Mouse (Mus musculus): Measurements from ENCODE around the gene Gzmk. TPM values are rescaled to one million over a fixed set of nuclear protein-coding genes. Genes with fewer than 3 reads are reported as not detected.
"Not testable (repeated sequence)": the region's sequence is repeated elsewhere in the genome, so short reads cannot be mapped to it uniquely, and the experiment has no call there.

Gzmk gene
- polyA plus RNA-seq, 1 experiment from 2014 or later = not detected

DNA sequence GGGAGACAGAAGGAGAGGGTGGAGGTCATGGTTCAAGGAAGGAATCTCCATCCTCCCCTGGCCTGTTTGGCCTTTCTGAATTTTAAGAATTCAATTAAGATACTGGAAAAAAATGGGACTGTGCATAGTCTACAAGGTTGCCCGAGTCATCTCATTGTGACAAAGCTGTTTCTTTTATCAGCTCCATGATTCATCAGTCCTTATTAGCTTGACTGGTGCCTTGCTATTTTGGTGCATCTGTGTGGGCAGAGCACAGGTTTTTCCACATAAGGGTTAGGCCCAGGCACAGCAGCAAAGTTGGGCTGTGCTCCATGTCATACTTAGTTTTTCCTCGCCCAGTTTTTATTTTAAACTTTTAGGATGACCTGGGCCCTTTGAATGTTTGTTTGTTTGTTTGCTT, 31.1 kb upstream of the Gzmk start:
- ATAC-seq (replicated peaks; ENCODE audit: low FRiP score) = no peak
- no peak overlapping the region for H3K4me2 ChIP-seq (ENCODE audit: low read depth, low read length, severe bottlenecking)

DNA sequence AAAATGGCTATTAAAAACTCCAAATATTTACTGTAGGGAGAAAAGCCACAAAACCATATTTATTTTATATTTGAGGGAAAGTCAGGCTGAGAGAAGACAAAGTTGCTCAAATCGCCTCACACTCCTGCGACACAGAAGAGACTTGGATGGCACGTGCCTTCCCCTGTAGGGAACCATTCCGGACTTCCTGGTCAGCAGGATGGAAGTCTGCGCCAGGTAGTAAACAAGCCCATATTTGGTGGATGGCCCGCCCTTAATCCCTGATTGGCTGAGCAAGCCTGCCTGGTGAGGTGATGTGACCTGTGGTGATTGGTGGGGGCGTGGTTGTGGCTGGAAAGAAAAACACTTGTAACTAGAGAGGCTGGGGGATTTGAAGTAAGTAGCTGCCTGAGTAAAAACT, 26.9 kb upstream of the Gzmk start:
- not testable (repeated sequence) for DNase-seq (ENCODE audit: low spot score); H3K4me1 ChIP-seq (replicated peaks; ENCODE audit: control insufficient read depth, insufficient read depth, low read length); H3K27ac ChIP-seq (ENCODE audit: low read depth, low read length); H3K4me2 ChIP-seq (ENCODE audit: low read depth, low read length, severe bottlenecking); ATAC-seq (replicated peaks; ENCODE audit: low FRiP score); H3K27me3 ChIP-seq (ENCODE audit: control insufficient read depth, insufficient read depth, low read length); H3K9ac ChIP-seq (ENCODE audit: low read length); H3K4me3 ChIP-seq (ENCODE audit: low read depth, low read length); H3K9me3 ChIP-seq (ENCODE audit: control insufficient read depth, low read length); H3K36me3 ChIP-seq (ENCODE audit: control insufficient read depth, insufficient read depth, low read length)
- 88% methylated on average over 7 of the region's 7 CpGs for whole genome bisulfite sequencing

More for the DNA sequence above, 31.1 kb upstream of the Gzmk start:
- no peaks in the 10 kb centered on the region for H3K36me3 ChIP-seq (ENCODE audit: control insufficient read depth, insufficient read depth, low read length)
- DNase-seq (ENCODE audit: low spot score) = no peak
- H3K9ac ChIP-seq (ENCODE audit: low read length) = no peak overlapping the region
- H3K4me1 ChIP-seq (replicated peaks; ENCODE audit: control insufficient read depth, insufficient read depth, low read length) = no peaks in the 10 kb centered on the region
- H3K27ac ChIP-seq (ENCODE audit: low read depth, low read length) = no peak overlapping the region
- no peaks in the 10 kb centered on the region for H3K27me3 ChIP-seq (ENCODE audit: control insufficient read depth, insufficient read depth, low read length)
- WGBS = 92% methylated on average over 2 of the region's 2 CpGs
- H3K9me3 ChIP-seq (ENCODE audit: control insufficient read depth, low read length) = no peaks in the 10 kb centered on the region
- no peak overlapping the region for H3K4me3 ChIP-seq (ENCODE audit: low read depth, low read length)

DNA sequence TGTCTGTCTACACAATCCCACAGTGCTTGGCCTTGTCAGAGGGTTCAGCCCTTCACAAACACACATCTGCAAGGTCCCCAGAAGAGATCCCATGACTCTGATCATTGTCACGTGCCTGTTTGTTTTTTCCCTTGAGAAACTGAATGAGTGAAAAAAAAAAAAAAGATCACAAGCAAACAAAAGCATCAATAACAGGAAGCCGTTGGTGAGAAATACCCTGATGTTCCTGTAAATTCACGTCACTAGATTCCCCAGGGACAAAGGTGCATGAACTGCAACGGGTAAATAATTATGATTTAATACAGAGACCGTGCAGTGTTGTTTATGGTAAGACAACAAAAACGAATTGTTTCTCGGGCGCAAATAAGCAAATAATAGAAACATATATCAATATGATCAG, 19.3 kb upstream of the Gzmk start:
- H3K4me1 ChIP-seq (replicated peaks; ENCODE audit: control insufficient read depth, insufficient read depth, low read length) = no peaks in the 10 kb centered on the region
- ATAC-seq (replicated peaks; ENCODE audit: low FRiP score) = no peak

DNA sequence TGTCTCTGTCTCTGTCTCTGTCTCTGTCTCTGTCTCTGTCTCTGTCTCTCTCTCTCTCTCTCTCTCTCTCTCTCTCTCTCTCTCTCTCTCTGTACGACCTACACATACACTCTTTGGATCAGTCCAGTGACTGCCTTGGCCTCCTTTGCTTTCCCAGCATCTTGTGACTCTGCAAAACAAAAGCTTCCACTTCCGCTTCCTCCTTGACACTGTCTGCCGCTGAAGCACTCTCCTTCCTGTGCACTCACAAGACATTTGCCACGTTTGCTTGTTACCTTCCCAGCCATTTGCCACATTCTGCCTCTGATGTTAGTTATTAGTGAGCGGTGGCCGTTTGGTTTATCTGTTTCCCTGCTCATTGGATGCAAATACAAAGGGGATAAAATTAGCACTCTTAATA, 16.4 kb upstream of the Gzmk start:
- Histone ChIP-seq H3K4me3 (ENCODE audit: low read depth, low read length) (no peak overlapping the region), H3K27me3 (ENCODE audit: control insufficient read depth, insufficient read depth, low read length) (no peaks in the 10 kb centered on the region), H3K36me3 (ENCODE audit: control insufficient read depth, insufficient read depth, low read length) (no peaks in the 10 kb centered on the region), H3K27ac (ENCODE audit: low read depth, low read length) (no peak overlapping the region), H3K9me3 (ENCODE audit: control insufficient read depth, low read length) (no peaks in the 10 kb centered on the region), H3K4me1 (replicated peaks; ENCODE audit: control insufficient read depth, insufficient read depth, low read length) (no peaks in the 10 kb centered on the region), H3K9ac (ENCODE audit: low read length) (no peak overlapping the region), H3K4me2 (ENCODE audit: low read depth, low read length, severe bottlenecking) (no peak overlapping the region)
- no peak for ATAC-seq (replicated peaks; ENCODE audit: low FRiP score)
- WGBS = 57% methylated on average over 6 of the region's 6 CpGs
- DNase-seq (ENCODE audit: low spot score) = no peak

More for the DNA sequence above, 19.3 kb upstream of the Gzmk start:
- no peaks in the 10 kb centered on the region for H3K27me3 ChIP-seq (ENCODE audit: control insufficient read depth, insufficient read depth, low read length)
- H3K27ac ChIP-seq (ENCODE audit: low read depth, low read length) = no peak overlapping the region
- no peak overlapping the region for H3K4me3 ChIP-seq (ENCODE audit: low read depth, low read length)
- H3K4me2 ChIP-seq (ENCODE audit: low read depth, low read length, severe bottlenecking) = no peak overlapping the region
- DNase-seq (ENCODE audit: low spot score) = no peak
- no peaks in the 10 kb centered on the region for H3K36me3 ChIP-seq (ENCODE audit: control insufficient read depth, insufficient read depth, low read length)
- no peak overlapping the region for H3K9ac ChIP-seq (ENCODE audit: low read length)
- WGBS = 85% methylated on average over 8 of the region's 8 CpGs
- no peaks in the 10 kb centered on the region for H3K9me3 ChIP-seq (ENCODE audit: control insufficient read depth, low read length)

DNA sequence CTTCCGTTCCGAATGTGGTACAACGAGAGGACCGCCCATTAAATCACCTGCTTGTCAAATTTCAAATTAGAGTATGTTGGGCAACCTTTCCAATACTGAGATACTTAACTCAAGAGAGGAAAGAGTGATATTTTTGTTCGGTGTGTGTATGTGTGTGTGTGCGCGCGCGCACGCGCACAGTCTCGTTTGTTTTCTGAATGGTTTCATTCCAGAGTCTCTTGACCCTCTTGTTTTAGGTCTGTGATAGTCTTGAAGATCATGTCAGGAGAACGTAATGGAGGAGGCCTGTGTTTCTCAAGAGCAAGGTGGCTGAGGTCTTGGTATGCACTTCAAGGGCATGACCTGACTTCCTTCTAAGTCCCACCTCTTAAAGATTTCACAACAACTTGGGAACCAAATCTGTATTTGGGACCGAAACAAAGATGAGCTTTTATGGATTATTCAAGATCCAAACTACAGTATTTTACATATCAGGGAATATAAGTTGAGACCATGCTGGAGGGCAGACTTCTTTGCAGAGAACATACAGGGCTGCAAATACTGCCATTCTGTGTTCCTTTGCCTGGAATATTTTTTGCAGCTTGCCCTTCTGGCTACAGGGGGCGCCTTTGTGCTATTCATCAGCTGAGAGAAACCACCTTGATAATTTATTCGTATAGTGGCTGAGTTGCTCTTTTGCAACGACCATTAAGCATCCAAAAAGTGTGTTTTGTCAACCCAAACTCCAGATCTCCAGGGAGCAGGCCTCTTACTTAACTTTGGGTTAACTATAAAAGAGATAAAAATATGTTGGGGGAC, 2.2 kb upstream of the Gzmk start:
- Histone ChIP-seq H3K9ac (ENCODE audit: low read length) (no peak overlapping the region), H3K36me3 (ENCODE audit: control insufficient read depth, insufficient read depth, low read length) (no peaks in the 10 kb centered on the region), H3K27ac (ENCODE audit: low read depth, low read length) (no peak overlapping the region), H3K4me3 (ENCODE audit: low read depth, low read length) (no peak overlapping the region), H3K4me1 (replicated peaks; ENCODE audit: control insufficient read depth, insufficient read depth, low read length) (no peaks in the 10 kb centered on the region), H3K4me2 (ENCODE audit: low read depth, low read length, severe bottlenecking) (no peak overlapping the region), H3K27me3 (ENCODE audit: control insufficient read depth, insufficient read depth, low read length) (no peaks in the 10 kb centered on the region), H3K9me3 (ENCODE audit: control insufficient read depth, low read length) (no peaks in the 10 kb centered on the region)
- WGBS = 88% methylated on average over 17 of the region's 17 CpGs
- ATAC-seq (replicated peaks; ENCODE audit: low FRiP score) = no peak
- no peak for DNase-seq (ENCODE audit: low spot score)

DNA sequence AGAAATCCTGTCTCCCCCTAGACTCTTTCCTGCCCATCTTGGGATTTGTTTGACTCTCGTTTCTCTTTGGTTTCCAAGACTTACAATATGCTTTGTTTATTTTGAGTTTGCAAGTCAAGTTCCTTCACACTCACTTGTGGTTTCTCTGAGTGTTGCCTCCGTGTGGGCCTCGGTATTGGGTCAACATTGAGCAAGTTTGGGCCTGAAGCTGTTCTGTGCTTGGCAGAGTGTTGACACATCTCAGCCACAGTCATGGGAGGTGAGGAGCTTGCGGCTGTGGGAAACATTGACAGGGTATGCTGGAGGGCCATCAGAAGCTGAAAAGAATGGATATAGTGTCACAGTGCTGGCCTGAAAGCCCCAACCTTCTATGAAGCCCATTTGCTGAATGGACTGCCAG, 1.4 kb upstream of the Gzmk start:
- WGBS = 89% methylated on average over 4 of the region's 4 CpGs
- ATAC-seq (replicated peaks; ENCODE audit: low FRiP score) (no peak), DNase-seq (ENCODE audit: low spot score) (no peak)
- Histone ChIP-seq H3K9ac (ENCODE audit: low read length) (no peak overlapping the region), H3K4me2 (ENCODE audit: low read depth, low read length, severe bottlenecking) (no peak overlapping the region), H3K4me3 (ENCODE audit: low read depth, low read length) (no peak overlapping the region), H3K4me1 (replicated peaks; ENCODE audit: control insufficient read depth, insufficient read depth, low read length) (no peaks in the 10 kb centered on the region), H3K9me3 (ENCODE audit: control insufficient read depth, low read length) (no peaks in the 10 kb centered on the region), H3K36me3 (ENCODE audit: control insufficient read depth, insufficient read depth, low read length) (no peaks in the 10 kb centered on the region), H3K27me3 (ENCODE audit: control insufficient read depth, insufficient read depth, low read length) (no peaks in the 10 kb centered on the region), H3K27ac (ENCODE audit: low read depth, low read length) (no peak overlapping the region)

DNA sequence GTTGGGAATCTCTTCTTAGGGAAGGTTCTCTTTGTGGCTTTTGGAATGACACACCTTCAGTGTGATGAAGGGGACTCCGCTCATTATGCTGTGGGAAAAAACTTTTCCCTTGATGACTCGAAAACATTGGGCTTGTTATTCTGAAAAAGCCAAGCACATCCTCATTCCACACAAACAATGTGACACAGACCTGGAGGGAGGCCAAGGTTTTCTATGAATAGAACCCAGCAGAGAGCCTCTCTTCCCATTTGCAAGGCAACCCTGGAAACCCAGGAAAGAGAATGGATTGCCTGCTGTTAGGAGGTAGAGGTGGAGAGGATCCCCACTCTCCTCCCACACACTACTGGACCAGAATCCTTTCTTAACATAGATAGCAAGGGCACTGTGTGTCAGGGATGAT, 1.6 kb downstream of the Gzmk start:
- Histone ChIP-seq H3K27me3 (ENCODE audit: control insufficient read depth, insufficient read depth, low read length) (no peaks in the 10 kb centered on the region), H3K4me2 (ENCODE audit: low read depth, low read length, severe bottlenecking) (0 out of 2 replicates have a peak overlapping the region, but pooled peaks have one; percentile 2), H3K4me1 (replicated peaks; ENCODE audit: control insufficient read depth, insufficient read depth, low read length) (no peaks in the 10 kb centered on the region), H3K36me3 (ENCODE audit: control insufficient read depth, insufficient read depth, low read length) (no peaks in the 10 kb centered on the region), H3K4me3 (ENCODE audit: low read depth, low read length) (no peak overlapping the region), H3K9me3 (ENCODE audit: control insufficient read depth, low read length) (no peaks in the 10 kb centered on the region), H3K27ac (ENCODE audit: low read depth, low read length) (no peak overlapping the region), H3K9ac (ENCODE audit: low read length) (no peak overlapping the region)
- 11% methylated on average over 2 of the region's 2 CpGs for WGBS
- DNase-seq (ENCODE audit: low spot score) = no peak
- ATAC-seq (replicated peaks; ENCODE audit: low FRiP score) = peak; percentile 43

DNA sequence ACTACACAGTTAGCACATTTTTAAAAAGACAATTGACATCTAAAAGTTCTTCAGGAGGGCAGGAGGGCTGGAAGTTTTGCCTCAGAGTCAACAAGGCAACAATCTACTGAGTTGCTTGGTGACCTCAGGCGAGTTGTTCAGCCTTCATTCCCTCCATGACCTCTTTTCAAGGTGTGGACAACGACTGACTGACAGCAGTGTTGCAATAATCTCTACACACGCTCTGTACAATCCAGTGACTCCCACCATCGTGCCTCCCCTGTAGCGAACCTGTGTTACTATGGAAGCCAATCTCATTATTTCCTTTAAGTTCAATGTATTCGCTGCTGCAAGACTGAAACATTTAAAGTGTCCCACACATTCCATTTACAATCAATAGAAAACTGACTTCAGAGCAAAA, 3.9 kb downstream of the Gzmk start:
- Histone ChIP-seq H3K9ac (ENCODE audit: low read length) (no peak overlapping the region), H3K4me3 (ENCODE audit: low read depth, low read length) (no peak overlapping the region), H3K36me3 (ENCODE audit: control insufficient read depth, insufficient read depth, low read length) (no peaks in the 10 kb centered on the region), H3K4me1 (replicated peaks; ENCODE audit: control insufficient read depth, insufficient read depth, low read length) (no peaks in the 10 kb centered on the region), H3K27me3 (ENCODE audit: control insufficient read depth, insufficient read depth, low read length) (no peaks in the 10 kb centered on the region), H3K9me3 (ENCODE audit: control insufficient read depth, low read length) (no peaks in the 10 kb centered on the region), H3K4me2 (ENCODE audit: low read depth, low read length, severe bottlenecking) (no peak overlapping the region), H3K27ac (ENCODE audit: low read depth, low read length) (no peak overlapping the region)
- 78% methylated on average over 6 of the region's 6 CpGs for WGBS
- DNase-seq (ENCODE audit: low spot score) (no peak), ATAC-seq (replicated peaks; ENCODE audit: low FRiP score) (no peak)

DNA sequence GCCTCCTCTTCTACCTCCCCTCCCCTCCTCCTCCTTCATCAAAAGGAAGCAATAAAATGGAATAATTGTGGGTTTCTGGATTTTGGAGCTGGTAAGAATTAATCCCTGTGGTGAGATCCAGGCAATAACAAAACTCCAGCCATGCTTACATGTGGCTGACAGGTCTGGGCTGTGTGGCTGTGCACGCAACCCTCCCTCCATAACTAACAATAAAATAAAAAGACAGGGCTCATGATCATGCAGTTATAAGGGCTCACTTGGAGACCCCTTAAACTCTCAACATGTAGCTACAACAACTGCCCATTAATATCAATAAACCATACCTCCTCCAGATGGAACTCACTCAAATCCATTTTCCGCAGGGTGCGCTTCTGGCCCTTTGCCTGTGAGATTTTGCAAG, 11.8 kb downstream of the Gzmk start:
- Histone ChIP-seq H3K27ac (ENCODE audit: low read depth, low read length) (no peak overlapping the region), H3K4me1 (replicated peaks; ENCODE audit: control insufficient read depth, insufficient read depth, low read length) (no peaks in the 10 kb centered on the region), H3K27me3 (ENCODE audit: control insufficient read depth, insufficient read depth, low read length) (no peaks in the 10 kb centered on the region), H3K9me3 (ENCODE audit: control insufficient read depth, low read length) (no peaks in the 10 kb centered on the region), H3K36me3 (ENCODE audit: control insufficient read depth, insufficient read depth, low read length) (no peaks in the 10 kb centered on the region), H3K4me3 (ENCODE audit: low read depth, low read length) (no peak overlapping the region), H3K9ac (ENCODE audit: low read length) (no peak overlapping the region), H3K4me2 (ENCODE audit: low read depth, low read length, severe bottlenecking) (no peak overlapping the region)
- ATAC-seq (replicated peaks; ENCODE audit: low FRiP score) = no peak
- DNase-seq (ENCODE audit: low spot score) = no peak
- WGBS = 93% methylated on average over 3 of the region's 3 CpGs
